Mouse (Mus musculus): Measurements from ENCODE around the gene Gm20538.

DNA sequence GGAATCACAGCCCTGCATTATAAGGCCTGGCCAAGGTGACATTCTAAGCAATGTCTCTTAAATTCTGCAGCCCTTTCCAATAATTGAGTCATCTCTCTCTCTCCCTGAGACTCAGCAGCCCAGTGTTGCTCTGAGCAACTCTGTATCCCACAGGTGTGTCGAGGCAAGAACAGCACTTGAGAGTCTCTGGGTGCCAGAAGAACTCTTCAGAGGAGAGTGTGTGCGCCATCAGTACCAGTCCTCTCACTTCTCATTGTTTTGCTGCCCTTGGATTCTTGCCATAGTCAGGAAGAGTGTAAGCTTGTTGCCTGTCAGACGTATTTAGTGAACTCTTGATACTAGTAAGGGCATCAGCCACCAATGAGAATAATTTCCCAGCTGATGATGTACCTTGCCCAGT, 15.1 kb upstream of the Gm20538 start:
- TF ChIP-seq CTCF (IDR thresholded peaks at IDR 0.05; ENCODE audit: extremely low read depth, insufficient read depth, insufficient read length, insufficient replicate concordance) = no peak
- TF ChIP-seq POLR2A (IDR thresholded peaks at IDR 0.05; ENCODE audit: low read depth, low read length) = no peak

All from spleen, adult 2 months (tissue).